Mouse (Mus musculus) stomach, embryonic 14.5 days (tissue): Measurements from ENCODE around the gene Unc13b. TPM values are rescaled to one million over a fixed set of nuclear protein-coding genes. Genes with fewer than 3 reads are reported as not detected.
"Not testable (repeated sequence)": the region's sequence is repeated elsewhere in the genome, so short reads cannot be mapped to it uniquely, and the experiment has no call there.

Source experiments
- ATAC-seq: fragments of 200-750 bp; cut with Nextera tagmentation; 2 replicates; pipeline ENCODE4 v1.8.0; 2017; ENCODE audit warnings: low read depth, moderate TSS enrichment; ENCODE audit not compliant: insufficient number of reproducible peaks, insufficient read depth, low FRiP score
- H3K27ac ChIP-seq: fragments of 300-500 bp; sonication (generic); 2 replicates; pipeline ENCODE4 v1.5.1; 2014; ENCODE audit warnings: mild to moderate bottlenecking, low read length, moderate library complexity, mixed read lengths
- H3K27me3 ChIP-seq: fragments of 300-500 bp; sonication (generic); 2 replicates; pipeline ENCODE4 v1.6.1; 2014; ENCODE audit warnings: low read length, control low read depth, mixed read lengths; ENCODE audit not compliant: control insufficient read depth, insufficient read depth
- H3K36me3 ChIP-seq: fragments of 300-500 bp; sonication (generic); 2 replicates; pipeline ENCODE4 v1.6.1; 2014; ENCODE audit warnings: mild to moderate bottlenecking, control low read depth, low read length, moderate library complexity, mixed read lengths; ENCODE audit not compliant: control insufficient read depth, insufficient read depth
- H3K4me1 ChIP-seq: fragments of 300-500 bp; sonication (generic); 2 replicates; pipeline ENCODE4 v1.6.1; 2014; ENCODE audit warnings: low read length, control low read depth, mixed read lengths; ENCODE audit not compliant: control insufficient read depth, insufficient read depth
- H3K4me2 ChIP-seq: fragments of 300-500 bp; sonication (generic); replicated peaks from 2 replicates; pipeline ENCODE4 v1.6.1; 2014; ENCODE audit warnings: low read depth, low read length, control low read depth
- H3K4me3 ChIP-seq: fragments of 300-500 bp; sonication (generic); 2 replicates; pipeline ENCODE4 v1.5.1; 2014; ENCODE audit warnings: low read depth, low read length, control low read depth
- H3K9ac ChIP-seq: fragments of 300-500 bp; sonication (generic); replicated peaks from 2 replicates; pipeline ENCODE4 v1.6.1; 2014; ENCODE audit warnings: low read depth, mild to moderate bottlenecking, control low read depth, low read length, moderate library complexity, mixed read lengths
- H3K9me3 ChIP-seq: fragments of 300-500 bp; sonication (generic); 2 replicates; pipeline ENCODE4 v1.6.1; 2016; ENCODE audit warnings: low read depth, low read length, control low read depth; ENCODE audit not compliant: control insufficient read depth
- WGBS: fragments of 180-500 bp; shearing (Covaris S2); extraction: QIAGEN DNeasy Blood & Tissue Kit; methylation state at CpG from one replicate; pipeline ENCODE4 v1.1.7; 2014; 5-methylcytosine and 5-hydroxymethylcytosine counted together
- polyA plus RNA-seq: library from polyadenylated mRNA; unstranded; fragments of >200 nt; fragmentation: Nextera tagmentation; extraction: Ambion mirVana; gene quantifications from 2 replicates; pipeline ENCODE4 v1.2.1, GENCODE M21; 2014

The Unc13b gene
- polyA plus RNA-seq, 1 experiment from 2014 or later: 16.0 TPM

DNA sequence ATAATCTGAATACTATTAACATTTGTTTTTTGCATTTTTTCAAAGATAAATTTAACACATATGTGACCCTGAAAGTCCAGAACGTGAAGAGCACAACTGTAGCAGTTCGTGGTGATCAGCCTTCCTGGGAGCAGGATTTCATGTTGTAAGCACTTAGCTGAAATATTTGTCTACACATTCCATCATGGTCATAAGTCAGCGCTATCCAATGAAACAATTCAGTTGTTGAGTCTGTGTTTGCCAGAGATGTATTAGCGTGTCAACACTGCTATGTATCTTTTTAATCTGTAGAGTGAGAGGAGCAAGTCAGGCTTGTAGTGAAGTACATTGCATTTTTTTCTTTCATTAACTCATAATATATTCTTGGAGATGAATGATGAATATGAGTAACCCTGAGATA is 32.4 kb downstream of the Unc13b start:
- H3K27ac ChIP-seq: peak overlapping the region; percentile 27; the same call in 1 of the 2 replicates
- ATAC-seq: no peak; the same call in 1 of the 2 replicates
- H3K9ac ChIP-seq: no peak overlapping the region
- peaks cover 2% of the 10 kb centered on the region; the same call in 1 of the 2 replicates for H3K4me1 ChIP-seq
- no peak overlapping the region for H3K4me3 ChIP-seq
- H3K36me3 ChIP-seq: no peaks in the 10 kb centered on the region
- no peak overlapping the region for H3K4me2 ChIP-seq
- no peaks in the 10 kb centered on the region for H3K27me3 ChIP-seq
- WGBS: 36% methylated on average over 4 of the region's 4 CpGs
- H3K9me3 ChIP-seq: no peaks in the 10 kb centered on the region

DNA sequence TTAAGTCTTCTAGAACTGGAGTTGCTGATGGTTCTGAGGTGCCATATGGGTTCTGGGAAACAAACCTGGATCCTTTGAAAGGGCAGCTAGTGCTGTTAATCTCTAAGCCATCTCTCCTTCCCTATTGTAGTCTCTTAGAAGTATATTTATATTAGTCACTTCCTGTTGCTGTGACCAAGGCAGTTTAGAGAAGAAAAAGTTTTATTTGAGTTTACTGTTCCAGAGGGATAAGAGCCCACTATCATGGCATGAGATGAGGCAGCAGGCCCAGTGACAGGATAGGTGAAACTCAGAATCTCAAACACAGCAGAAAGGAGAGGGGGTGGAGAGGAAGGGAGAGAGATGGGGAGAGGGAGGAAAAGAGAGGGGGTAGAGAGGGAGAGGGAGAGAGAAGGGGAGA is 54.7 kb downstream of the Unc13b start:
- no peak for ATAC-seq
- Histone ChIP-seq H3K4me2 (no peak overlapping the region), H3K36me3 (no peaks in the 10 kb centered on the region), H3K4me3 (no peak overlapping the region), H3K4me1 (no peaks in the 10 kb centered on the region), H3K9ac (no peak overlapping the region), H3K27me3 (no peaks in the 10 kb centered on the region), H3K9me3 (no peaks in the 10 kb centered on the region), H3K27ac (no peak overlapping the region)

DNA sequence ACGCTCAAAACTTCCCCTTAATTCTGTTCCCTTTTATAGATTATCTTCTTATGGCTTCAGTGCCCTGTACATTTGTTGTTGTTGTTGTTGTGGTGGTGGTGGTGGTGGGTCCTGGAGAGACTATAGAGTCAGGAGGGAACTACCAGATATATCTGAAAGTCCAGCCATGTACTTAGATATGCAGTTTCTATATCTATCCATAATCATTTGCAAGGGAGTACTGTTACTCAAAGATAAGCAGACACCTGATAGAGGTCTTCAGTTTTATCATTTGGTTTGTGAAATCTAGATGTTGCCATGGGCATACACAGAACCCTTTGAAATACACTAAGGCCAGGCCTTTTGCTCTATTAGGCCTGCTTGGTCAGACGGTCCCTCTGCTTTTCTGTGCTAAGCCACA is 55.8 kb downstream of the Unc13b start:
- Histone ChIP-seq H3K27ac (no peak overlapping the region), H3K9me3 (no peaks in the 10 kb centered on the region), H3K4me1 (no peaks in the 10 kb centered on the region), H3K4me2 (no peak overlapping the region), H3K36me3 (no peaks in the 10 kb centered on the region), H3K27me3 (no peaks in the 10 kb centered on the region), H3K9ac (no peak overlapping the region), H3K4me3 (no peak overlapping the region)
- 87% methylated on average over 2 of the region's 2 CpGs for WGBS
- no peak for ATAC-seq

DNA sequence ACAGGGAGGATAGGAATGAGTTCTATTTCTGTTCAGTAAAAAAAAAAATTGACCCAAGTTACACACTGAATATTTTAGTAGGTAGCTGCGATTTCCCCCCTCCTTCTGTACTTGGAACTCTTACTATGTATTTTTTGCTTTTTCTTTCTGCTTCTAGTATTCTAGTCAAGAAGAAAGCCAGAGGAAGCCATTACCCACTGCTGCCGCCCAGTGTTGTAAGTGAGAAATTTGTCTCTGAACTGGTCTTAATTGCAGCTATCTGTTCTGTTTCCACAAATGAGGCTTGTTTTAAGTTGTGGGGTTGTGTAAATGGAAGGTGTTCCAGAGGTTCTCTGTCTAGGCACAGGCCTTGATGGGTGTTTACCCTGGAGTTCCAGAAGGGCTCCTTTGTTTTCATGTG is 56.2 kb downstream of the Unc13b start:
- no peaks in the 10 kb centered on the region for H3K4me1 ChIP-seq
- H3K27ac ChIP-seq: no peak overlapping the region
- H3K4me2 ChIP-seq: no peak overlapping the region
- no peaks in the 10 kb centered on the region for H3K27me3 ChIP-seq
- H3K9me3 ChIP-seq: no peaks in the 10 kb centered on the region
- H3K9ac ChIP-seq: no peak overlapping the region
- no peak overlapping the region for H3K4me3 ChIP-seq
- no peak for ATAC-seq
- WGBS: 14% methylated on average over 2 of the region's 2 CpGs
- no peaks in the 10 kb centered on the region for H3K36me3 ChIP-seq

DNA sequence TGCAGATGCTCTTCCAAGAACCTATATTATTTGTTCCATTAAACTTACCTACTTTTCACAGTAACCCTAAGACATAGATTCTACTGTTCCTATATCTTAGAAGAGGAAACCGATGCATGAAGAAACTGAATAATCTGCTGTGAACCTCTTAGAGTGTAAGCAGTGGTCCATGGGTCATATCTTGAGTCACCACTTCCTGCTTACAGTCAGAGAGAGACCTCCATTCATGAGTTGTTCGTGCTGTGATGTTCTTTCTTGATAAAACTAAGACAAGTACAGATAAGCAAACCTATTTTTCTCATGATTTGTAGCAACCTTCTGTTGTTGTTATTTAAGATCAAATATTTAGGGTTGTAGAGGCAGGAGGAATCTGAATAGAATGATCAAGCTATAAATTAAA is 57.5 kb downstream of the Unc13b start:
- WGBS: 73% methylated on average over 2 of the region's 2 CpGs
- Histone ChIP-seq H3K4me3 (no peak overlapping the region), H3K36me3 (no peaks in the 10 kb centered on the region), H3K4me2 (no peak overlapping the region), H3K27me3 (no peaks in the 10 kb centered on the region), H3K27ac (no peak overlapping the region), H3K9ac (no peak overlapping the region), H3K9me3 (no peaks in the 10 kb centered on the region), H3K4me1 (no peaks in the 10 kb centered on the region)
- ATAC-seq: no peak

DNA sequence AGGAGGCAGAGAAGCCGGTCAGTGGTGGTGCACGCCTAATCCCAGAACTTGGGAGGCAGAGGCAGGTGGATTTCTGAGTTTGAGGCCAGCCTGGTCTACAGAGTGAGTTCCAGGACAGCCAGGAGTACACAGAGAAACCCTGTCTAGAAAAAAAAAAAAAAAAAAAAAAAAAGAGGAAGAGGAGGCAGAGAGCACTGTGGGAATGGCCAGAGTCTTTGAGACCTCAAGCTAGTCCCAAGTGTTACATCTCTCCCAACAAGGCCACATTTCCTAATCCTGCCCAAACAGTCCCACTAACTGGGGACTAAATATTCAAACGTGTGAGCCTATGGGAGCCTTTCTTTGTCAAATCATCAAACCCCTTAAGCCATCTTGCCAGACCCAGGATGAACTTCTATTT is 71.0 kb downstream of the Unc13b start:
- no peak for ATAC-seq
- H3K9me3 ChIP-seq: no peaks in the 10 kb centered on the region

DNA sequence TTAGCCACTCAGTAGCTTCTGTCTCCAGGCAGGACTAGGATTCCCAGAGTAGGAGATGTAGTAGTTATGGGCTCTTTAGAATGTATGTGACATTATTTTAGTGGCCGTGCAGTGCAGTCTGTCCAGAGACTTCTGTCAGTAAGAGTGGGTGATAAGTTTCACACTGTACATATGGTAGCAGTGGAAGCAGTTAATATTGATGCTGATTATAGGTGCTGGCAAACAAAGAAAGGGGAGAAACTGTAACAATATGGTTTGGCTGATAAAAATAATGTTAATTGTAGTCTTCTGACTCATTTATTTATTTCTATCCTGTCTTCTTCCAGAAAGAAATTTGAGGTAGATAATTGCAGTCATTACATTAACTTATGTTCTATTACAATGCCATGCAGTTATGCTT is 83.9 kb downstream of the Unc13b start:
- Histone ChIP-seq H3K36me3 (no peaks in the 10 kb centered on the region), H3K27ac (no peak overlapping the region), H3K27me3 (no peaks in the 10 kb centered on the region), H3K4me1 (no peaks in the 10 kb centered on the region), H3K4me3 (no peak overlapping the region), H3K4me2 (no peak overlapping the region), H3K9ac (no peak overlapping the region), H3K9me3 (no peaks in the 10 kb centered on the region)
- ATAC-seq: no peak
- 97% methylated on average over 1 of the region's 1 CpGs for WGBS

More for the DNA sequence above, 71.0 kb downstream of the Unc13b start:
- Histone ChIP-seq H3K4me1 (no peaks in the 10 kb centered on the region), H3K36me3 (no peaks in the 10 kb centered on the region), H3K27ac (no peak overlapping the region), H3K4me3 (no peak overlapping the region), H3K4me2 (no peak overlapping the region), H3K9ac (no peak overlapping the region), H3K27me3 (no peaks in the 10 kb centered on the region)
- WGBS: 82% methylated on average over 3 of the region's 3 CpGs

DNA sequence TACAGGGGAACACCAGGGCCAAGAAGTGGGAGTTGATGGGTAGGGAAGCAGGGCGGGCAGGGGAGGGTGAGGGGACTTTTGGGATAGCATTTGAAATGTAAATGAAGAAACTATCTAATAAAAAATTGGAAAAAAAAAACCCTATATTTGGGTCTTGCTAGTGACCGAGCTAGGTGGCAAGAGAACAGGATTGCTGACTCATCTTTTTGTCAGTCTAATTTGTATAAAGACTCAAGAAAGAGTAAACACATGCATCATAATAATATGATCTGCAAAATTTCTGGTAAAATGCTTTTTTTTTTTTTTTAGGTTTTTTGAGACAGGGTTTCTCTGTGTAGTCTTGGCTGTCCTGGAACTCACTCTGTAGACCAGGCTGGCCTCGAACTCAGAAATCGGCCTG is 93.7 kb downstream of the Unc13b start:
- ATAC-seq, H3K27me3 ChIP-seq, H3K36me3 ChIP-seq, H3K4me3 ChIP-seq, H3K9ac ChIP-seq, H3K27ac ChIP-seq, H3K4me1 ChIP-seq, H3K9me3 ChIP-seq, H3K4me2 ChIP-seq: not testable (repeated sequence)
- WGBS: 93% methylated on average over 4 of the region's 4 CpGs

DNA sequence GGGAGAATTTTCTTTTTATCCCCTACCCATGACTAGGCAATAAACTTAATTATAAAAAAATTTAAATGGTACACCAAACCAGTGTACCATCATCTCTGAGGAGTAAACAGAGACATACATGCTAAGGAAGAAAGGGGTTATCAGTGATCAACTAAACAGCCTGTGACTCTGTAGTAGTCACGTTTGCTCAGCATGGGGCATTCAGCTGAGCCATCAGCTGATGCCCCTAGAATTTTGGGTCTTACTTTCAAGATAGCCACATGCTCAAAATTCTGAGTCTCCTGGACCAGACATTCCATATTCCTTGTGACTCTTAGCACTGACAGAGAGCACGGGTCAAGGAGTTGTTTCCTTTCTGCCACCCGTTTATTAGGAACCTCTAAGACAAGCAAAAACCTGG is 101.3 kb downstream of the Unc13b start:
- H3K4me1 ChIP-seq: no peaks in the 10 kb centered on the region
- no peaks in the 10 kb centered on the region for H3K9me3 ChIP-seq
- H3K9ac ChIP-seq: no peak overlapping the region
- ATAC-seq: no peak
- H3K36me3 ChIP-seq: no peaks in the 10 kb centered on the region
- 28% methylated on average over 3 of the region's 3 CpGs for WGBS
- no peak overlapping the region for H3K27ac ChIP-seq
- no peaks in the 10 kb centered on the region for H3K27me3 ChIP-seq
- no peak overlapping the region for H3K4me3 ChIP-seq
- no peak overlapping the region for H3K4me2 ChIP-seq
